Mouse (Mus musculus) hindbrain, embryonic 14.5 days (tissue): ENCODE results near the gene Wwox. TPM values are rescaled to one million over a fixed set of nuclear protein-coding genes. Genes with fewer than 3 reads are reported as not detected.
A peak's percentile ranks its signal among the peaks of the same experiment; 100 is the strongest.

Experiments
- ATAC-seq: fragments of 200-750 bp; cut with Nextera tagmentation; 2 replicates; pipeline ENCODE4 v1.8.0; 2017; ENCODE audit warnings: moderate number of reproducible peaks, mild to moderate bottlenecking, moderate TSS enrichment, moderate library complexity; ENCODE audit not compliant: low FRiP score
- DNase-seq: peaks from one replicate; pipeline ENCODE4 v3.0.0-alpha.2; 2015; ENCODE audit warnings: low spot score
- H3K27ac ChIP-seq: fragments of 300-500 bp; sonication (generic); 2 replicates; pipeline ENCODE4 v1.5.1; 2014; ENCODE audit warnings: mild to moderate bottlenecking, moderate library complexity
- H3K27me3 ChIP-seq: fragments of 300-500 bp; sonication (generic); 2 replicates; pipeline ENCODE4 v1.6.1; 2014; ENCODE audit warnings: mild to moderate bottlenecking, low read length, mixed read lengths; ENCODE audit not compliant: control insufficient read depth, insufficient read depth
- H3K36me3 ChIP-seq: fragments of 300-500 bp; sonication (generic); replicated peaks from 2 replicates; pipeline ENCODE4 v1.6.1; 2014; ENCODE audit not compliant: control insufficient read depth, insufficient read depth
- H3K4me1 ChIP-seq: fragments of 300-500 bp; sonication (generic); replicated peaks from 2 replicates; pipeline ENCODE4 v1.6.1; 2014; ENCODE audit warnings: antibody characterized with exemption, low read length, mixed read lengths; ENCODE audit not compliant: control insufficient read depth, insufficient read depth
- H3K4me2 ChIP-seq: fragments of 300-500 bp; sonication (generic); replicated peaks from 2 replicates; pipeline ENCODE4 v1.6.1; 2014; ENCODE audit warnings: mild to moderate bottlenecking, moderate library complexity
- H3K4me3 ChIP-seq: fragments of 300-500 bp; sonication (generic); replicated peaks from 2 replicates; pipeline ENCODE4 v1.5.1; 2014; ENCODE audit warnings: mild to moderate bottlenecking, low read length
- H3K9ac ChIP-seq: fragments of 300-500 bp; sonication (generic); 2 replicates; pipeline ENCODE4 v1.6.1; 2014
- H3K9me3 ChIP-seq: fragments of 300-500 bp; sonication (generic); 2 replicates; pipeline ENCODE4 v1.6.1; 2016; ENCODE audit warnings: low read length; ENCODE audit not compliant: control insufficient read depth
- WGBS: fragments of 180-500 bp; shearing (Covaris S2); extraction: QIAGEN DNeasy Blood & Tissue Kit; methylation state at CpG from one replicate; pipeline ENCODE4 v1.1.7; 2014; 5-methylcytosine and 5-hydroxymethylcytosine counted together
- polyA plus RNA-seq: library from polyadenylated mRNA; unstranded; fragments of >200 nt; fragmentation: Nextera tagmentation; extraction: Ambion mirVana; gene quantifications from 2 replicates; pipeline ENCODE4 v1.2.1, GENCODE M21; 2014

Gene Wwox
- polyA plus RNA-seq, 1 experiment from 2014 or later, result 12.7 TPM

GRCm38 (mm10) chr8:115185431-115185964 lies 746.0 kb downstream of the Wwox start:
- H3K27me3 ChIP-seq, result no peaks in the 10 kb centered on the region
- H3K9me3 ChIP-seq, result no peaks in the 10 kb centered on the region
- ATAC-seq, result no peak
- H3K27ac ChIP-seq, result no peak overlapping the region
- DNase-seq, result no peak
- no peaks in the 10 kb centered on the region for H3K4me1 ChIP-seq
- no peak overlapping the region for H3K4me2 ChIP-seq
- no peak overlapping the region for H3K9ac ChIP-seq
- WGBS, result 85% methylated on average over 6 of the region's 6 CpGs
- H3K36me3 ChIP-seq, result no peaks in the 10 kb centered on the region
- no peak overlapping the region for H3K4me3 ChIP-seq

- Histone ChIP-seq H3K9me3 (no peaks in the 10 kb centered on the region), H3K9ac (no peak overlapping the region), H3K36me3 (no peaks in the 10 kb centered on the region), H3K27ac (no peak overlapping the region), H3K4me3 (no peak overlapping the region), H3K4me2 (no peak overlapping the region), H3K27me3 (no peaks in the 10 kb centered on the region), H3K4me1 (no peaks in the 10 kb centered on the region)
- no peak for DNase-seq
- 80% methylated on average over 13 of the region's 13 CpGs for WGBS
- ATAC-seq, result no peak
Observed at GRCm38 (mm10) chr8:115186121-115186811, 746.8 kb downstream of the Wwox start.

GRCm38 (mm10) chr8:115186882-115187281 lies 747.4 kb downstream of the Wwox start:
- no peak for ATAC-seq
- H3K9ac ChIP-seq, result no peak overlapping the region
- no peak for DNase-seq
- no peak overlapping the region for H3K4me3 ChIP-seq
- H3K27me3 ChIP-seq, result no peaks in the 10 kb centered on the region
- H3K4me2 ChIP-seq, result no peak overlapping the region
- no peaks in the 10 kb centered on the region for H3K36me3 ChIP-seq
- WGBS, result 20% methylated on average over 1 of the region's 2 CpGs
- H3K9me3 ChIP-seq, result no peaks in the 10 kb centered on the region
- H3K4me1 ChIP-seq, result no peaks in the 10 kb centered on the region
- H3K27ac ChIP-seq, result no peak overlapping the region

DNA sequence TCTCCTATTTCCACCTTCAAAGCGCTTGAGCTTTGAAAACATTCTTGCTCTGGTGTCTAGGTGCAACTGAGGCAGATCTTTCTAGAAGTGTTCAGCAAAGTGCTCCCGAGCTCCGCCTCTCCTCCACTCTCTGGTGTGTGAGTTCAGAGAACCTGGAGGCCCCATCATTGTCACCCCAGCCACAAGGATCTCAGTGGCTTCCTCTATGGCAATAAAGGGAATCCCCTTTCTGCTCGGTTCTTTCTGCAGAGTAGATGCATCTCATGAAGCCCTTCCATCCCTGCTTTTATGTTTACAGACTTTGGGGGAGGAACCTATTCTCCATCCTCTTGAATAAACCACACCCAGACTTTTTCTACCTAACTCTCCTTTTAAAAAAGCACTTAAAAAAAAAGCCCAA lies 749.0 kb downstream of the Wwox start:
- Histone ChIP-seq H3K27ac (no peak overlapping the region), H3K9me3 (no peaks in the 10 kb centered on the region), H3K4me2 (no peak overlapping the region), H3K27me3 (no peaks in the 10 kb centered on the region), H3K36me3 (no peaks in the 10 kb centered on the region), H3K4me3 (no peak overlapping the region), H3K4me1 (no peaks in the 10 kb centered on the region), H3K9ac (no peak overlapping the region)
- ATAC-seq, result no peak
- 91% methylated on average over 4 of the region's 4 CpGs for WGBS
- no peak for DNase-seq

GRCm38 (mm10) chr8:115189836-115190235 lies 750.4 kb downstream of the Wwox start:
- Histone ChIP-seq H3K4me3 (no peak overlapping the region), H3K4me2 (no peak overlapping the region), H3K4me1 (no peaks in the 10 kb centered on the region), H3K9ac (no peak overlapping the region), H3K36me3 (no peaks in the 10 kb centered on the region), H3K27ac (no peak overlapping the region), H3K9me3 (no peaks in the 10 kb centered on the region), H3K27me3 (no peaks in the 10 kb centered on the region)
- DNase-seq, result no peak
- WGBS, result 87% methylated on average over 11 of the region's 11 CpGs
- ATAC-seq, result no peak

GRCm38 (mm10) chr8:115193767-115194166 lies 754.3 kb downstream of the Wwox start:
- Histone ChIP-seq H3K27ac (no peak overlapping the region), H3K4me3 (no peak overlapping the region), H3K36me3 (no peaks in the 10 kb centered on the region), H3K4me1 (no peaks in the 10 kb centered on the region), H3K27me3 (0 out of 2 replicates have a peak, but pooled peaks cover 6% of the 10 kb centered on the region), H3K9me3 (no peaks in the 10 kb centered on the region), H3K4me2 (no peak overlapping the region), H3K9ac (no peak overlapping the region)
- WGBS, result 88% methylated on average over 2 of the region's 2 CpGs
- DNase-seq (no peak), ATAC-seq (no peak)

GRCm38 (mm10) chr8:115195334-115195733 lies 755.9 kb downstream of the Wwox start:
- Histone ChIP-seq H3K4me2 (no peak overlapping the region), H3K36me3 (no peaks in the 10 kb centered on the region), H3K27ac (no peak overlapping the region), H3K9ac (no peak overlapping the region), H3K27me3 (peaks cover 11% of the 10 kb centered on the region), H3K4me1 (peaks cover 4% of the 10 kb centered on the region; the same call in 1 of the 2 replicates), H3K4me3 (no peak overlapping the region), H3K9me3 (no peaks in the 10 kb centered on the region)
- 91% methylated on average over 10 of the region's 10 CpGs for WGBS
- DNase-seq (no peak), ATAC-seq (no peak)

DNA sequence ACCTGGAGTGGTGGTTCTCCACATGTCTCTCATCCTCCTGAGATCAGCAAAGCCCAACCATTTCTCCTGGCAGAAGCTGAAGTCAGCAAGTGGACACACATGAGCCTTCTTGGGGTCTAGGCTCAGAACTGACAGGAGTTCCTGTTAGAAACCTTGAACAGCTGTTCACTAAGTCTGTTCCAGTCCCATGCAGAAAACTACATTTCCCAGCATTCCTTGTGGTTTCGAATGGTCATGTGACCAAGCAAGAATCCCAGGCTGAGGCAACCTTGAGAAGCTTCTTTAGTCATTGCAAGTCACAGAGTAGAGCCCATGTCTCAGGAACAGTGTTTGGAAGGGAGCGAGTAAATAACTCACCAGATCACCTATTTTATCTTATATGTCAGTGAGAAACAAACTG lies 757.4 kb downstream of the Wwox start:
- no peak overlapping the region for H3K9ac ChIP-seq
- 71% methylated on average over 2 of the region's 2 CpGs for WGBS
- H3K27ac ChIP-seq, result no peak overlapping the region
- H3K4me3 ChIP-seq, result no peak overlapping the region
- no peaks in the 10 kb centered on the region for H3K9me3 ChIP-seq
- H3K4me2 ChIP-seq, result no peak overlapping the region
- H3K36me3 ChIP-seq, result no peaks in the 10 kb centered on the region
- DNase-seq (peak; percentile 62), ATAC-seq (no peak)
- H3K4me1 ChIP-seq, result peaks cover 4% of the 10 kb centered on the region; the same call in 1 of the 2 replicates
- H3K27me3 ChIP-seq, result peaks cover 13% of the 10 kb centered on the region

- Histone ChIP-seq H3K9ac (no peak overlapping the region), H3K4me2 (no peak overlapping the region), H3K4me1 (peaks cover 4% of the 10 kb centered on the region; the same call in 1 of the 2 replicates), H3K27ac (no peak overlapping the region), H3K9me3 (no peaks in the 10 kb centered on the region), H3K4me3 (no peak overlapping the region), H3K36me3 (no peaks in the 10 kb centered on the region), H3K27me3 (peaks cover 13% of the 10 kb centered on the region)
- ATAC-seq (no peak), DNase-seq (no peak)
- 11% methylated on average over 4 of the region's 4 CpGs for WGBS
Observed at GRCm38 (mm10) chr8:115199204-115199603, 759.7 kb downstream of the Wwox start.
